Mouse (Mus musculus): ENCODE measurements at regions not wholly inside any gene's neighbourhood (a gene's known extent, or its start where the extent isn't known, plus 50 kb on each side); places are given as distances from the start of the nearest gene placed in this dataset.

DNA sequence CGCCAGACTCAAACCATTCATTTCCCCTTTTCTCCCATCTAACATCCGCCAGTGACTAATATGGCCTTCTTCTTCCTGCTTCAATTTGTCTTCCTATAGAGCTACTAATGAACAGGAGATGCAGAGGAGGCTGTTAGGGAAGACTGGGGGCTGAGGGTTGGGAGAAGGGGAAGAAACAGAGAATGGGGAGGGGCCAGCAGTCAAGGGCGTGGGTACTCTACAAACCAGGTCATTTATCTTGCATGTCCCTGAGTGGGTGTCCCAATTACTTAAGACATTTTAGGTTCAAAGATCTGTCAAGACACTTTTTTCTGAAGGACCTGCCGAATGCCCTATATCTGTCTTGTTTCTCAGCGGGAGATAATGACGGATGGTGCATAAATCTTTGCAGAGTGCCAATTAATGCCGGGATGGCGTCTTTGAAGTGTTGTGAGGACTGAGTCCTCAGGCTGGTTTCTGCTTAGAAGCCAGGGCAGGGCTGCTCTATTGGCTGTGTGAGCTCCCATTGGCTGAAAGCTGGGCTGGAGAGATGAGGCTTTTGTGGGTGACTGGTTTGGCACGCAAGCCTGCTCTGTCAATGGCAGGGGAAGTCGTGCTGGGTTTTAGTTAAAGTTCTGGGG, 294.7 kb upstream of the Ppp2r3a start:
- no peak for DNase-seq

DNA sequence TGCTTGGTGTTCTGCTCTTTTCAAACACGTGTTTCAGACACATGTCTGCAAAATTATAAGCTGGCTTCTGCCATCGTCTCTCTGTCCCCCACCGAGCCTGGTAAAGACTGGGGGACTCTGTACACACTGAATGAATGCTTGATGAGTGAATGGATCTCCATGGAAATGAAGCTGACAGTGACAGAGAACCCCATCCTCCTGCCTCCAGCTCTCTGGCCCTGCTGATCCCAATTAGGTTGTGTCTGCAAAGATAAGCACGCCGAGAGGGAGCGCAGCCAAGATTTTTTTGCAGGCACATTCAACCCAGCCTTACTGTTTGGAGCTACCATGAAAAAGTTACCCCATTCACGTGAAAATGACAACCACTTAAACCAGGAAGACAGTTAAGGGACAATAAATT, 266.5 kb upstream of the Ppp2r3a start:
- DNase-seq: no peak

DNA sequence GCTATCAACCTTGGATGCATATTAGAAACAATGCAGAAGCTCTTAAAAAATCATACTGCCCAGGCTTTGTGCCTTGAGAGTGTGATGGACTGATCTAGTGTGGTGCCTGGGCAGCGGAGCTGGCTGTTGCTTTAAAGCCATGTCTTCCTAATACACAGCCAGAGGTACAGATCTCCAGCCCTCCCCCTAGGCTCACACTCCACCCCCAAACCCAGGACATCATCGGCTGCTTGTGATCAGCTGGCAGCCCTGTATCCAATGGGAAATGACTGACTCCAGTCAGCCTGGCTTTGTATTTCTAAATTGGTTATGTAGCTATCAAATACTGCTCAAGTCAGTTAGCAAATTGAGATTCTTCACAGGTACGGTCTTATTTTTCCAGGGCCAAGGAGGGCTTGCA, 259.2 kb upstream of the Ppp2r3a start:
- DNase-seq: no peak

DNA sequence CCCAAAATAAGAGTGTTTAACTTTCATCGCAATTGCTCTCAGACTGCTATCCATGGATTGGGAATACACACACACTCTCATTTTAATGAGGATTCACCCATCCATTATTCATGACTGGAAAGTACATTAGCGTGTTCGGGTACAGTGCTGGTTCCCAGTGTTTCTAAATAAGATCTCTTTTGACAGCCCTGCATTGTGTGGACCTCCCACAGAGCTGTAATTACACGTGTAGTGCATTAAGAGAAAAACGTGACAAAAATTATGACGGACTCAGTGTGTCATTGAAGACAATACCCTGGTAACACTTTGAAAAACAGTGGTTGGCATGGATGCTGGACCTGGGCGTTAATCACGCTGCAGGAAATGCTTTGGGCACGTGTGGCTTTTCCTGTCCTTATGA, 257.6 kb upstream of the Ppp2r3a start:
- no peak for DNase-seq

DNA sequence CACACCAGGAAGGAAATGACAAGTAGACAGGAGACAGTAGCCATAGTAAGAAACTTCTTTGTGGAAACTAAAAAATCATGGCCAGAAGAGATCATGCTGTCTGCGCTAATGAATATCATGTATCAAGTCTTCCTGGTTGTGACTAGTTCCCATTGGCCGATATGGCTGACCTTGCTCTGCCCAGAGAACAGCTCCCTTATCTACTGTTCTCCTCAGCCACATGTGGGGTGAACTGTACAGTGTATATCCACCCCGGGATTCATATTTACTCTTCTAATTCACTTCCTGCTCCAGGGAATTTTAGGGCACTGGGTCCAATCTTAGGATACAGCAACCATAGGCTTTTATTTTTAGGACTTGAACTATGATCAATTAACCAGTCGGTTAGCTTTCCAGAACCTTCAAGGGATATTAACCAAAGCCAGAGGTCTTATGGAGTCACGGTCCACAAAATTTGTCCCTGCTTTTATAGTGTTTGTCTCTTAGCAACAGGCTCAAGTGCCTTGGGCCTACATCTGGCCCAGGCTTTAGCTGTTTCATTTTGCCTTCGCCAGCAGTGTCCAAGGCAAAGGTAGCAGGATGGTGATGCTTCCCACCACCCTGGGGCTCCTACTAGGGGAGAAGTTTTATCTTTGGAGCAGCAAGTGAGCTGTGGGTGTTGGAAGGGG, 255.6 kb upstream of the Ppp2r3a start:
- DNase-seq: no peak

DNA sequence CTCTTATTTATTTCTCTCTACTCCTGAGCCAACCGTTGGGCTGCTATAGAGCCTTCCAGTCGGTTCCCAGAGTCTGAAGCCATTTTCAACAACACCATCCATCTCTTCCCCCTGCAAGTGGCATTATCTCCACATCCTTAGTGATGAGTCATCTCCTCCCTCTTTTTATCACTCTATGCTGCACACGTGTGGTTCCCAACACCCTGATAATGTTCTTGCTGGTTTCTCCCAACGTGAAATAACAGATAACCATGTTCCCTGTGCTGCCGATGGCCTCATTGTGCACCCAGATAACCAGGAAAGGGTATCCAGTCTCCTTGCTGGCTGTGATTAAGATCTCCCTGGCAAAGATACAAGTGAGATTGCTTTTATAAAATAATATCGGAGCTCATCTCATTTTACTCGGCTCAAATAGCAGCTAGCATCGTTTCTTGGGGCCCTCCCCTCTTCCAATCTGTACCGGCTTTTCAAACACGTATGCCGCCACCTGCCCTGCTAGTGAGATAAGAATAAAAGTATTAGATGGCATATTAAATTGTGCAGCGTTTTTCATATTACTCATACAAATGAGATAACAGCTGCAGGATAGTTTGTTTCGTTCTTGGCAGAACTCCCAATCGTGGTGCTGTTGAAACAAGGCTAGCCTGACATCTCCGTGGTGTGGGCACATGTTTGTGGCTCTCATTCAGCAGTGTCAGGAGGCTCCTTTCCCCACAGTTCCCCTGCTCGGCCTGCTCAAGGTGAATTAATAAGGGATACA, 250.3 kb upstream of the Ppp2r3a start:
- DNase-seq: no peak

DNA sequence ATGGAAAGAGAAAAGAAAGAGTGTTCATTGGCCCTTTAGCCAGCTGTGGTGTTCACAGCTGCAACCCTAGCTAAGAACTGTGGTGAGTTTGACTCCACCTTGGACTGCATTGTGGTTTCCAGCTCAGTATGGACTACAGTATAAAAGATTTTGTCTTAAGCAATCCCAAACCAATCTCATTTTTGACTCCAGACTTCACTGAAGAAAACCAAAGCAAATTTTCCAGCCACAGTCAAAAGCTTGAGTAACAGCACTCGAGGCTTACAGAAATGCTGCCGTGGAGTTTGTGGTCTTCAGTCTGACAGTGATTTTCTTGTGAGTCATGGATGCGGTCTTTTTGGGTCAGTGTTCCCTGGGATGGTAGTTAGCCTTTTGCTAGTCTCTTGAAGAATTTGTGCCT, 249.4 kb upstream of the Ppp2r3a start:
- DNase-seq: no peak

DNA sequence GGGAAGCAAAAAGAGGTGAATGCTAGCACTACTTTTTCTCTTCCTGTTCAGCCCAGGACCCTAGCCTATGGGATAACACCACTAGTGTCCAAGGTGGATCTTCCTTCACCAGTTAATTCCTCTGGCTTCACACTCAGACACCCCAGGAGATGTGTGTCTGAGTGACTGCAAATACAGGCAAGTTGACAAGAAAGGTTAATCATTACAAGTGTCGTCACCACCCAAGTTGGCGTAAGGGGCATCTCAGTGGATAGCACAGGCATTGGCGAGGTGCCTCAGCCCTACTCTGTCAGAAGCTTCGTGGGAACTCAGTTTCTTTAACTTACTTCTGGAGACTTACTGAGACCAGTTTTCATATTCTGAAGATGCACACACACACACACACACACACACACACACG, 247.1 kb upstream of the Ppp2r3a start:
- no peak for DNase-seq

DNA sequence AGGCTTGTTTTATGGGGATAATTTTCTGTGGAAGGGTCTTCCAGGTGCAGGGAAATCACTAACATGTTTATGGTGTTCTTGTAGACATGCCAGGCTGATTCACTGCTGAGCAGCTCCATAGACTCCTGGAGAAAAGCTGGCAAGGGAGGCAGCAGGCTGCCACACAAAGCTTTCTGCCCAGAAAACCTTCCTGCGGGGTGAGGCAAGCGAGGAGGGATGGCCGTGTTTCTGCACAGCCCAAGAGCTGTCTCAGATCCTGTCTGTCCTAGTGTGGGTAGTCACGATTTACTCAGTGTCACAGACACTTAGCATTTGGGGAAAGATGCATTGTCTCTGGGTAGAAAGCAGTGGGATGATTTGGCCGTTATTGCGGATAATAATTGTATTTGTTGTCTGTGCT, 244.2 kb upstream of the Ppp2r3a start:
- no peak for DNase-seq

DNA sequence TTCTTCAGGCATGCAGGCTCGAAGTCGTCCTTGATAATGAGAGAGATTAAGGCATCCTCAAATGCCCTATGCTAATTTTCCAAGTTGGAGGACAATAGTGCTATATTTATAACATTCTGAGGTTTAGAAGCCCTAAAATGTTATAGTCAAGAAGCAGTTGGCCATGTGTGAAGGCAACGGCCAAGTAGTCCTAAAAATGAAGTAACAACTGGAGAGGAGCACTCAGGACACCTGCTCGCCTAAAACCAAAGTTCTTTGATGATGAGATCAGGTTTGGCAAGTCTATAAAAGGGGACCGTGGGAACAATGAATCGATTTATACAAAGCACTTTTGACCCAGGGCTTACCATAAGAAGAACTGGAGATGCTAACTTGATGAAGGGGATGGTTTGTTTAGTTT, 237.4 kb upstream of the Ppp2r3a start:
- DNase-seq: no peak

DNA sequence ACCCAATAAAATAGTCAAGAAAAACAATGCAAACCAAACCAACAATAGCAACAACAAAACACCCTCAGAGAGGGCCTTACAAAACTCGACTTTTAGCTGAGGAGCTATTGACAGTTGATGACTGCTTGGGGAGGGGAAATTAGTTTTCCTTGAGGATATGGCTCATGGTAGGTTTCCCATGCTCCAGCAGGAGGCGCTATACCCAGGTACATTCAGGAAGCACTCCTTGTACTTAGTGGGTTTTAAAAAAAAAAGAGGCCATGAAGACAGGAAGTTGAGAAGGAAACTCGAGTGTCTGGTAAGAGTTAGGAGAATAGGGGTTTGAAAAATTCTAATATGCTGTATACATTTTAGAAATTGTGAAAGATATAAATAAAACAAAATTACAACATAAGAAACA, 224.6 kb upstream of the Ppp2r3a start:
- DNase-seq: no peak

DNA sequence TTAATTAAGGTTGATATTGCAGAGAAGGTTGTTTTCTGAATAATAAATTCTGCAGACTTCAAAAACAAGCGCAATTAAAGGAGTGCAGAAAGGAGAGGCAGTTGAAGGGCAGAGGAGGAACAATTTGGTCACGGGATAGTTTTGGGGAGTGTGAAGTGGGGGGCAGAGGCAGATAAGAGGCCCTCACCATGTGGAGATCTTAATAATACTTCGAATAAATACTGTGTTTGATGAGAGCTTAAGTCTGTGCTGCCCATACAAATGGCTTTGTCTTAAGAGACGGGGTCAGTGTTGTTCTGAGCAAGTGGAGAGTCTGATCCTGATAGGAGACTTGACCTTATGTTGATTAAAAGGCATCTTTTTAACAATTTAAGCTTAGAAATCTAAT, 221.5 kb upstream of the Ppp2r3a start:
- no peak for DNase-seq

DNA sequence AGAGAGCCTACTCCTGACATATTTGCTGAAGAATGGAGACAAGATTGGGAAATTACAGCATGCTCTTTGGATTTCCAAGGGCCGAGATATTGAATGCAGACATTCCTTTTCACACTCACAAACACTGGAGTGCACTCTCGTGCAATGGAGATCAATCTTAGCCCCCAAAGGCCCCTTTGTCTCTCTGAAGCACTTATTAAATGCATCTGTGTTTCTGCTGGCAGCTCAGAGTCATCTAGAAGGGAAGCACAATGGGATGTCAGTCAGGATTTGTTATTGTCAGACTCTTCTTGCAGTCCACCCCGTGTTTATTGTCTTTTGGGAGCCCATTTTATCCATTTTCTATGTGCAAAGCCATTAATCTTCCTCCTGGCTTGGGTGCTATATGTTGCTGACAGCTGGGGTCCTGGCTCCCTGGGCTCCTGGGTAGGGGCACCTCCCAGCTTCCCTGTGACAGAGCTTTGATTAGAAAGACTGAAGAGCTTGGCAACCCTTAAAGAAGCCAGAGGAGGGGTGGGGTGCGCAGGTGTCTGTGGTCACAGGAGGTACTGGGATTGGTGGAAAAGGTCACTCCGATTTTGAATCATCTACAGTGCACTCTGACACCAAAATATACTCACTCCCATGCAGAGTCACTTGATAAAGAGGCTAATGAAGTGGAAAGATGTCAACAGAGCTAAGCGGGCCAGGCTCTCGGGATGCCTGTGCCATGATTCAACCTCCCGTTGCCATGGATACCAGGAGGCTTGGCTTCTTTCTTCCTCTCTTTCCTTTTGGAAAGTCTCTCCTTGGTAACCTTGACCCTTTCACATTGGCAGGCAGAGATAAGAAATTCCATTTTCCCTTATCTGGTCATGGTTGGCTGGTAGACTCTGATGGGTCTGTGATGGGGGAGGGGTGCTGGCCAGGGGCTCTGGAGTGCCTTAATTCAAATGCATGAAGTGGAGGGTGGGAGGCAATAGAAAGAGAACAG, 220.8 kb upstream of the Ppp2r3a start:
- DNase-seq: no peak

DNA sequence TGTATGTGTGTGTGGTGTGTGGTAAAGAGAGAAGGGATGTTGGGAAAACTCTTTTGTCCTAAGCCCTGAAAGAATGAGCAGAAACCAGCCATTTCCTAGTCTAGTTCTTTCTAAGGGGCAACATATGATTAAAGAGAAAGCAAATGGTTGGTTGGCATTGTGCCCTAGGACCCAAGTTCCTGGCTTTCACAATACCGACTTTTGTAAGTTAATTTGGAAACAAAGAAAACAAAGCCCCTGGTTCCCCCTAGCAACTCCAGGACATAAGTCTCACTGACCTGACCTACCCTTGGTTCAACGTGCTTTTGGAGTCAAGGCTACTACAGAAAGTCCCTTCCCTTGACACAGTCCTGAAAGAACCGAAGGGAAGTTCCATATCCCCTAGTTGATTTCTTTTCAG, 220.1 kb upstream of the Ppp2r3a start:
- no peak for DNase-seq

DNA sequence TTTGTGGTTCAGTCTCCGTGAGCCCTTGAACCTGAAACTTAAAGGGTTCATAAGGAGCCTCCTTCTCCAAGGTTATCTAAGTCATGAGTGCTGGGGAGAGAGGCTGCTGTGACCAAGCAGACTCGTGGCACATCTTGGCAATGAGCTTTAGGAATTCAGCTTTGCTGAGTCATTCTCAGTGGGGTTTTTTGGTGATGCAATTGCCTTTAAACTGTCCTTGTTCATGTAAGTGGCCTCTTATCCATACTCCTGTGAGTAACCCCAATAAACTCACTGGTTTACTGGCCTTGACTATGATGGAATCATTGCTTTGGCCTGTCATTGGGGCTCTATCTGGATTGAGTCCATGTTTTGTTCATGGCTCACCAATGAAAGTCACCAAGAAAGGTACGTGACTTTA, 218.2 kb upstream of the Ppp2r3a start:
- no peak for DNase-seq

DNA sequence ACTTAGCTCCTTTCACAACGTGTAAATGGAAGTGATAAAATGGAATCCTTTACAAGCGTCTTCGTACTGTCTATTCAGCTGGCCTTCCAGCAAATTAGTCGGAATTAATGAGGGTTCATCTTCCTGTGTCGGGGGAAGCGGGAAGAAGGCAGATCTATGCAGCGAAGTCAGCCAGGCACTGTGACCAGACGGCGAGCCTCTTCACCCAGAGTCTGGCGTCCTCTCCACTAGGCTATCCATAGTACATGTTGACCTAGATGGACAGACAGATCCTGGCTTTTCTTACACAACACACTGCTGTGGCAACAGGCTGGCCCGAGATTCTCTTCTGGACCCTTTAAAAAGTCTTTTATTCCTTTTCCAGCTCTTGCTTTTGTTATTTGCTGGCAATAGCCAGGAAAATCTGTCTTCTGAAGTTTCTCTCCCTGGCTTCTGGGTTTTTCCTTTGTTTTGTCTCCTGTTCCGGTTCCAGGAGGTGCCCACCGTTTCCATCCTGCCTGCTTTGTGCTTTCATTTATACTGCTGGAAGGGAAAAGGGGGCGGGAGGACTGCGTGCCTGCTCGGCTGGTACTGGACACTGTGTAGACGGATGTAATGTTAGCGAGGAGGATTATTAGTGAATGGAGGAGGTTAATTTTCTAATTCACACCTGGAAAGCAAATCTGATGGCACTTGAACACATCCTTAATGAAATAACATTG, 213.3 kb upstream of the Ppp2r3a start:
- DNase-seq: no peak

DNA sequence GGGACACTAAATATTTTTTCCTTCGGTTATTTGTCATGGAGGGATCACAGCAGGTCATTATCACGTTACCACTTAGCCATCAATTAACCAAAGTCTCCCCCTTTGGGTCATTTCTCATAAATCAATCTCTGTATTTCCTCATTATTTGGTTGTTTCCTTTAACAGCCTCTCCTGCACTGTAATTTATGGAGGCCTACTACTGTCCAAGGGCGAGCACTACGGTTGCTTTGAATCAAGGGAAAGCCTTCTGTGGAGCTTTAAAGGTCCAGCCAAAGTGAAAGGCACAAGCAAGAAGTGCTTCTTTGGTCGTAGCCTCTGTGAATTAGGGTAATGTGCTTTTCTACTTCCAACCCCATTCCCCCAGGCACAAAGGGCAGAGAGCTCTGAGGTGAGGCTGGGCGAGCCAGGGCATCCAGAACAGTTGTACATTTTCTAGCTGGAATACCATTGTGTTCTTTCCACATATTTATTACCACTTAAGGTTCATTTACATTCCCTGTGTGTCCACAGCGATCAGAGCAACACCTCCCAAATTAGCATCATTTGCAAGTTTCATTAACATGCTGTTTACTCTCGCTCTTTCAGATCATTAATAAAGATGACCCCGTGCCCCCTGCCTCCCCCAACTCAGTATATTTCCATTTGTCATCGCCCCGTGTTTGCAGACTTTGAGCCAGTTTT, 207.5 kb upstream of the Ppp2r3a start:
- no peak for DNase-seq

DNA sequence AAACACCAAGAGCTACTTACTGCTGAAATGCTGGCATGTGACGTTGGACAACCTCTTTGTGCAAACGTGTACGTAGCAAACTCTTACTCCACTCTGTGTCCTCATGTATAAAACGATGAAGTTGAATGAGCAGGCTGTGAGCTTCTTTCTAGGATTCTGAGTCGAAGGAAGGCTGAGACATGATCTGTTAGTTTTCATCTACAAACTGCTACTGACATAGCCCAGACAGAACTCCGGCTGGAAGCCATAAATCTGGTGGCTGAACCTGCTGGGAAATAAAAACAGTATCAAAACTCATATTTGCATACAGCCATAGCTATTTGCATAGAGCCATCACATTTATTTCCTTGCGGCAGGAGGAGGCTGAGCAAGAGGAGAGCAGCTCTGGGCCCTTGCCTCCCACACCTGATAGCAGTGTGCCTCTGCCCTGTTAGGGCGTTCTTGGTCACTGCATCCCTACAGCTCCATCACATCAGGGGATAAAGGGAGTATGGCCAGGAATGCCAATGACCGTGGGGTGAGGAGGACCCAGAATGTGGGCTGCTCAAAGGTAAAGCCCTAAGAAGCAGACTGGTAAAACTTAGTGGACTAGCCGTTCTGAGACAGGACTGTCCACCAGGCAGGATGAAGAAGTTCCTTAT, 206.8 kb upstream of the Ppp2r3a start:
- DNase-seq: no peak

DNA sequence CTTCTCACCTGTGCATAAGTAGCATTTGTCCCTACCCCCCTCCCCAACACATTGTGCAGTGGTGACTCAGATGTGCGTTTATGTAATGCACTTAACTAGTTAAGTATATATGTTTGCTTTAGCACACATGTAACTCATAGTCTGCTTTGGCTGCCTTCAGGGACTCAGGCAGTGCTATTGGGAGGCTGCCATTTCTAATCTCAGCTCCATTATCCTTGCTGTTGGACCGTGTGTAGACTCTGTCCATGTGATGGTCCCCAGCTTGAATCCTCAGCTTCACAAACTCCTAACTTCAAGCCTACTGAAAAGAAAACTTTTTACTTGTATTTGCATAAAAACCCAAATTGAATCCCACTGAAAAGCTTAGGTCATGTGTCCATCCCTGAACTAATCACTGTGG, 194.7 kb upstream of the Ppp2r3a start:
- DNase-seq: no peak

DNA sequence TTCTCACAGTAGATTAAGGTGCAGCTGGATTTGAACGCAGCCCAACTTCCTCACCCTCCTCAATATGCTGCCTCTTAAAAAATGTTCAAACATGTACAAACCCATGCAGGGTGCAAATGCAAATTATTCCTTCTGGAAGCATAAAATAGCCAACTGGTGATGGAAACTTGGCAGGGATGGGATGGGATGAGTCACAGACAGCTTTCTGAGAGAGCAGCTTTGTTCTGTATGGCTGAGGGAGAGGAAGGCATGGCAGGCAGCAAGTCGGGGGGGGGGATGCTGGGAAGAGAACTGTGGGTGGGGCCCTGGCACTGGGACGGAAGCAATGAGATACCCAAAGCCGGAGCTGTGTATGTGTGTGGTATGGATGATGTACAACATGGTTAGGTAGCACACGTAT, 194.2 kb upstream of the Ppp2r3a start:
- DNase-seq: peak; percentile 22

DNA sequence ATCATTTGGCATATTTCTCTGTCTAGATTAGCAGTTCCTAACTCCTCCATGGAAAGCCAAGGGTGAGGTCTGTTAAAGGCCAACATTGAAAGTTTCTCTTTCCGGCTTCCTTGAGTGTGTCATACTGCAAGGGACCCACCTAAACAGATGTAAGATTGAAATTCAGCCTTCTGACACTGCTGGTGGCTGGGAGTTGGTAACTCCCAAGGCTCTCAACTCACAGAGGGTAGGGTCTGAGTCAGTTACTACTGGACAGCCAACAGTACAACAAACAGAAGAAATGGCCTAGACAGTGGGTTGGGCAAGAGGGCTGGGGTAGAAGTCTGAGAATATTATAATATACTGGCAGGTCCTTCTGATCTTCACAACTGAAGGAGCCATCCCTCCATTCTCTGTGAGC, 193.7 kb upstream of the Ppp2r3a start:
- no peak for DNase-seq

DNA sequence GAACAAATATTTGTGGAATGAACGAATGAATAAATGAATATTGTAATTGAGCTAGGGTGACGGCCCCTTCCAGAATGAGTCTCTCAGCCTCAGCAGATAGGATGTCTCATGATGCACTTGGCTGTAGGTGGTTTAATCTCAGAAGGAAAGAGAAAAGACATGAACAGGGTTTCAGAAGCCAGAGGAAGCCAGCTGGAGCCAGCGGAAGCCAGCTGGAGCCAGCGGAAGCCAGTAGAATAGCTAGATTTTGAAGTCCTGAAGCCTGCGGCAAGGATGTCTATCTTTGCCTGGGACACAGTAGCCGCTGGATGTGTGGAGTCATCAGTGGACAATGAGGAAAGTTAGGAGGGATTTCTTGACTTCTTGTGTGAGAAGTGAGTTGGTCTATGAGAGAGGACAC, 188.3 kb upstream of the Ppp2r3a start:
- DNase-seq: no peak

Data from cerebellum, adult 11 months (tissue).